Mouse (Mus musculus): ENCODE results near the gene Hdac1.

Gene Hdac1

DNA sequence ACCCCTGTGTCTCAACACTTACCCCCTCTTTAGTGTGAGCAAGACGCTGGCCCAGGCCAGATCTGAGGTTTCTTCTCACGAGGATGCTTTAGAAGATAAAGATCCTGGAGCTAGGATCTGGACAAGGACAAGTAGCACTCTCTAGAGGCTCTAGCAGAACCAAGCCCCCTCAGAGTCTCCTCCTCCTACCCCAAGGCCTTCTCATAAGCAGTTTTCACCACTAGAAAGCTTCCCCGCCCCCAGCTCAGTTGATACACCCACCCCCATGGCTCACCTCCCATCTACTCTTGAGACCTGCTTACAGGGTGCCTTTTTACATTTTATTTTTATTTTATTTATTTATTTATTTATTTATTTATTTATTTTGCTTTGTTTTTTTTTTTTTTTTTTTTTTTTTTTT lies 32.9 kb downstream of the Hdac1 start:
- no peak for DNase-seq

- no peak for DNase-seq
Measured at GRCm38 (mm10) chr4:129508834-129509600, 33.5 kb downstream of the Hdac1 start.

- DNase-seq = no peak
Measured at GRCm38 (mm10) chr4:129508237-129508515, 34.3 kb downstream of the Hdac1 start.

- DNase-seq = no peak
Measured at GRCm38 (mm10) chr4:129507434-129508236, 34.9 kb downstream of the Hdac1 start.

DNA sequence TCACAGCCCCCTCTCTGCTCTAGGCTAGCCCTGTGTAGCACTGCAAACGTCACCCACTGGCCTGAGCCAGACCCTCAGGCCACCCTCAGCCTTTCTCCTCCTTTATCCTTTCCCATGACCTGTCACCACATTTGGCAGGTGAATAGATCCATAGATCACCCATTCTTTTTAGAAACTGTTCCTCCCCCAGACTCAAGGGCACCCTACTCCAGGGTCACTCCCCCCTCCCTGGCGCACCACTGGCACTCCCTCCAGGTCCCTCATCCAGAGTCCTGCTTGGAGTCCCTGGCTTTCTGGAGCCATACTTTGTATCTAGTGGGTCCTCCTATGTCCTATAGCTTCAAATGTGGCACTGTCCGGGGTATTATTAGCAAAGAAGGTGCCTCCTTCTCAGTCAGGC lies 37.0 kb downstream of the Hdac1 start:
- no peak for DNase-seq

GRCm38 (mm10) chr4:129502901-129503444 lies 39.5 kb downstream of the Hdac1 start:
- no peak for DNase-seq

DNA sequence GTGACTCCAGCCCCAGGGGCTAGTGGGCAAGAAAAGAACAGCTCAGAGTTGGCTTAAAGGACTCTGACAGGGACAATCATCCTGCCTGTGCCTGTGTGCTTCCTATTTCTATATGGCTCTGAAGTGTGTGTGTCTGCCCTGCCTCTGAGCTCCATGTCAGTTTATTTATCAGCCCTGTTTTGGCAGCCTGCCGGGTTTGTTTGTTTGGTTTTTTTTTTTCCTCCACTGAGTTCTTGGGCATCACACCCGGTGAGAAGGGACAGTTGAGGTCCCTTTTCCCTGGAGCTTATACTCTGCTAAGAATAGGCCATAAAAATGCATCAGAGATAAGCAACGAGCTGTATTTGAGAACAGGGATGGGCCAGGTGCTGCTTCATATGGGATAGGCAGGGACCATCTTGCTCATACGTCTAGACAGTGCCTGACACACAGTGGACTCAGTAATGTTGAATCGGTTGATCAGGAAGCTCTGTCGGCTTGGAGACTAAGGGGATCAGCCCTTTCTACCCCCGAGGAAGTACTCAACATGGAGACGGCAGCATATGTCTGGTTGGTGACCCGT lies 40.1 kb downstream of the Hdac1 start:
- no peak for DNase-seq

DNA sequence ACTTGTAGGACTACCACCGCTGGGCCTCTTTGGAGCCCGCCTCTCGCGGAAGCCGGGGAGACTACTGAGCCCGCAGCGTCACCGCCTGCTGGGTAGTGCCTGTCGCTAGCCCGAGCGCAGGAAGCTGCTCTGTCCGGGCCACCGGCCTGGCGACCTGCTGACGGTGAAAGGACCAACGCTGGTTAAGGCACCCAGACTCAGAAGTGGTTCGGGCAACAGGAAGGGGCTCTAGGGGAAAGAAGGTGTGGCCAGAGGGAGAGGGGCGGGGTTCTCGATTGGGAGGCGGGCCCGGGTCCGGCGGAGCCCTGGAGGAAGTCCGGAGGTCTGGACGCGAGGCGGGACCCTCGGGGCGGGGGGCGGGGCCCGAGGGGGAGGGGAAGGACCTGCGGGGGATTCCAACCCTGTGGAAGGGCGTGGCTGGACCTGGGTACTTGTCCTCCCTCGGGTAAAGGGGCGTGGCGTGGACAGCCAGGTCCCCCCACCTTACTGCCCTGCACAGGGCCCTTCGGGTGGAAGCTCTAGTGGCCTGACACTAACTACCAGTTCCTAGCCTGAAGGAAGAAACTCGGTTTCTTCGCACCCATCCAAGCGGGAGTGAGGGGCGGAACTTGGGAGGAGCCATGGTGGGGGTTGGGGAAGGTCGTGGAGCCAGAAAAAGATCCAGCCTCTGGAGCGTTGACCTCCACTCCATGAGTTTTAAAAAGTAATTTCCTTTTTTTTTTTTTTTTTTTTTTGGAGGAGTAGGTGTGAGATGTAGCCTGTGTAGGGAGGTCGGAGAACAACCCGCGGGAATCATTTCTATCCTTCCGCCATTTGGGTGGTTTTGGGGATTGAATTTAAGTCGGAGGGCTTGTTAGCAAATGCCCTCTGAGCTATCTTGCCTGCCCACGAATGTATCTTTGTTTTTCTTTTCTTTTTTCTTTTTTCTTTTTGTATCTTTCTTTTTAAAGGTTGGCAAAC lies 41.6 kb downstream of the Hdac1 start:
- peak; percentile 90 to 92 for DNase-seq

- DNase-seq = no peak
Measured at GRCm38 (mm10) chr4:129500017-129500416, 42.5 kb downstream of the Hdac1 start.

DNA sequence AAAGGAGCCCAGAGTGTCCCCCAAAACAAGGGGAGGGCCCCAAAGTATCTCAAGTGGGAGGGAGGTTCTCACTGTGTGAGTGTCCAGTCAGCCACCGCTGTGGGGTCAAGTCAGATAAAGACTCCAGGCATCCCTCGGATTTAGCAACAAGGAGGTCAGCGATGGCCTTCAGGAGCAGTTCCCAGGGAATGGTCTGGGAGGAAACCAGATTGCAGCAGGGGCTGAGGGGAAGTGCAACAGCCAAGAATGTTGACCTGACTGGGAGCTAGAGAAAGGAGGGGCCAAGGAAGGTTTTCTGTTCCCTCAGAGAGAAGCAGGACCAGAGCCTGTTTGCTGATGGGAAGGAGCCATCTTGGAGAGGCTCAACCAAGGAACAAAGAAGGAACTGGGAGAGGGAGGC lies 43.6 kb downstream of the Hdac1 start:
- no peak for DNase-seq

GRCm38 (mm10) chr4:129496631-129497030 lies 45.9 kb downstream of the Hdac1 start:
- peak; percentile 54 to 56 for DNase-seq

- DNase-seq = no peak
Measured at GRCm38 (mm10) chr4:129495672-129496562, 46.6 kb downstream of the Hdac1 start.

DNA sequence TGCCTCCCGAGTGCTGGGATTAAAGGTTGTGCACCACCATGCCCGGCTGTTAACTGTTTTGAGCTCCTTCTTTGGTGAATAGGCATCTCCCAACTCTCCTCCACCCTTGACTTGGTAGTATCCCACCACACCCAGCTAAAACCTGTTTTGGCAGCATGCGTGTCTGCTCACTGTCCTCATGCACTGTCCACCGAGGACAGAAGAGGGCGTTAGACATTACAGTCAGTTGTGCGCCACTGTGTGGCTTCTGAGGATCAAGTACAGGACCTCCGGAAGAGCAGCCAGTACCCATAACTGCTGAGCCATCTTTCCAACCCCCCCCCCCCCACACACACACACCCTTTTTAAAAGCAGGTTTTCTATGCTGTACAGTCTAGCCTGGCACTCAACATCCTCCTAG lies 47.8 kb downstream of the Hdac1 start:
- DNase-seq = no peak

DNA sequence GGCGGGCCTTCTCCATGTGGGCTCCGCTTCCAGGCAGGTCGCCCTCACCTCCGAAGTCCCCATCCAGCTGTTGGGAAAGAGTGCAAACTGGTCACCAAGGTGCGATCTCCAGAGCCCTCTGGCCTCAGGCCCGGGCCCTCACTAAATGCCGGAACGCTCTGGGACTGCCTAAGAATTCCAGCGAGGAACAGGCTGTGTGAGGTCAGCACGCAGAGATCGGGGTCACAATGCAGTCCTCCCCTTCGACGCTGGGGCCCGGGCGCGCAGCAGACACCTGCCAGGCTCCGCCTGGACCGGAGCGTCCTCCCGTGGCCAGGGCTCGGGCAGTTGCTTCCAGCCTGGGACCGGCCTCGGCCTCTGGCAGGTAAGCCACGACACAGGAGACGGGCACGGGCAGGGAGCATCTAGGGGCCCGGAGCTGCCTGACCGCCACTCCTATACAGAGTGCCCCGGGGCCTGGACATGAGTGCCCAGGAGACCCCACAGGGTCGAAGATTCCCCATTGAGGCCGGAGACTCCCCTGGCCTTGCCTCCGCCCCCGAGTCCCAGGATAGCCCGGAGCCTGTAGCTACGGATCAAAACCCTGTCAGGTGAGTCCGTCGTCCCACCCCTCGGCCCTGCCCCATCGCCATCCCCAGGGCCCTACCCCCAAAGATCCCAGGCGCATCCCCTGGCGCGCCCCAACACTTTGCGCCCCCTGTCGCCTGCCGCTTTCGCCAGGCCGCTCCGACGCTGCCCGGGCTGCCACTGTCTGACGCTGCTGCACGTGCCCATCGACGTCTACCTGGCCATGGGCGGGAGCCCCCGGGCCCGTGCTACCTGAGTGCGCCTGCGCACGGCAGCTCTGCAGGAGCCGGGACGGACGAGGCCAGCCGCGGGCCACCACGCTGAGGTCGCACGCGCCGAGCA lies 51.3 kb downstream of the Hdac1 start, which contains the start of the genes Tssk3 and Fam229a:
Tssk3 (minus strand) TSS at position 51 of the 909 bp plus-strand sequence.
Fam229a (plus strand) TSS at position 219 of the 909 bp plus-strand sequence.
- peak; percentile 28 to 37 for DNase-seq

- no peak for DNase-seq
Measured at GRCm38 (mm10) chr4:129481090-129481489, 61.4 kb downstream of the Hdac1 start.

DNA sequence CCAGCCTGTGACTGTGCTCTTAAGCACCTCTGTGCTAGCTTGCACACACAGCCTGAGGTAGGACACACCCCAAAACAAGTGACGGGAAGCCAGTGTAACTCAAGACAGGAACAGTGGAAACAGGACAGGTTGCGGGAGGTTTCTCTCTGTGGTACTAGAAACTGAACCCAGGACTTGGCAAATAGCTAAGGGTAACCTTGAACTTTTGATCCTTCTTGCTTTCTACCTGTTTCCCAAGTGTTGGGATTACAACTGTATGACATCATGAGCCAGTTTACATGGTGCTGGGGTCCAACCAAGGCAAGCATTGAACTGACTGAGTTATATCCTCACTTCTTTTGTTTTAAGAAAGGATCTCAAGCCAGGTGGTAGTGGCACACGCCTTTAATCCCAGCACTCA lies 62.6 kb downstream of the Hdac1 start:
- DNase-seq = no peak

GRCm38 (mm10) chr4:129476047-129476446 lies 66.5 kb downstream of the Hdac1 start:
- no peak for DNase-seq
